Mouse (Mus musculus) embryonic facial prominence, embryonic 13.5 days (tissue): ENCODE measurements around the gene Amz1. TPM values are rescaled to one million over a fixed set of nuclear protein-coding genes. Genes with fewer than 3 reads are reported as not detected.

ENCODE experiments used
- polyA plus RNA-seq: library from polyadenylated mRNA; unstranded; fragments of >200 nt; fragmentation: Nextera tagmentation; extraction: Ambion mirVana; gene quantifications from 2 replicates; pipeline ENCODE4 v1.2.1, GENCODE M21; 2015

Gene Amz1
- polyA plus RNA-seq, 1 experiment from 2014 or later = 0.83 TPM

Other genes starting within 250 kb of the Amz1 start
- 18.4 and 18.7 TPM in 2 replicates for gene Chst12, start 218.6 kb upstream of the Amz1 start, polyA plus RNA-seq
- not detected in 2 replicates for gene Grifin, start 159.1 kb upstream of the Amz1 start, polyA plus RNA-seq
- gene Lfng, start 116.8 kb upstream of the Amz1 start, polyA plus RNA-seq = 20.6 and 21.8 TPM in 2 replicates
- 45.0 and 47.6 TPM in 2 replicates for gene Ttyh3, start 75.1 kb upstream of the Amz1 start, polyA plus RNA-seq
- 25.3 and 27.9 TPM in 2 replicates for gene Iqce, start 21.7 kb upstream of the Amz1 start, polyA plus RNA-seq
- gene Brat1, start 19.1 kb upstream of the Amz1 start, polyA plus RNA-seq = 21.7 and 22.0 TPM in 2 replicates
- 9.3 and 14.3 TPM in 2 replicates for gene Gna12, start 106.3 kb downstream of the Amz1 start, polyA plus RNA-seq